Mouse (Mus musculus) liver, adult 2 months (tissue): ENCODE data around the gene Purb.

Source experiments
- CTCF ChIP-seq: fragments of 200-500 bp; IDR thresholded peaks from 2 replicates; pipeline ENCODE4 v1.5.1; 2011; ENCODE audit warnings: low read depth, low read length, control low read depth
- POLR2A ChIP-seq: fragments of 200-500 bp; IDR thresholded peaks from 2 replicates; pipeline ENCODE4 v1.6.1; 2011; ENCODE audit warnings: low read length, control low read depth; ENCODE audit not compliant: insufficient read depth; ENCODE audit errors: extremely low read depth

DNA sequence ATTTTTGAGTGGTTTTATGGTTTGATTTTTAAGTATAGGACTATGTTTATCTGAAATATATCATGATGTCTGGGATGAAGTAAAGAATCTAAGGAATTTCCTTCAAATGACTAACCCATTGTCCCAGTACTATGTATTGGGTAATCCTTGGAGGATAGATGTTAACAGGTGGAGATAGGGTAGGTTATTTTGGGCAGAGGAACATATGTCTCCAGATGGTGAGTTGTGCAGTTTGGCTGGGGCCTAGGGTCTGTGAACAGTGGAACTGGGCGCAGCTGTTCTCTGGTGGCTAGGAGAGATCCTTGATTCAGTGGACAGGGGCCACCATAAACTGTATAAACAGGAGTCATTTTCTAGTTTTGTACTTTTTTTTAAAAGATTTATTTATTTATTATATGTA lies 1.6 kb upstream of the Purb start:
- TF ChIP-seq CTCF, result no peak
- no peak for TF ChIP-seq POLR2A
